Mouse (Mus musculus) midbrain, embryonic 14.5 days (tissue): Measurements from ENCODE around the gene Rab27a. TPM values are rescaled to one million over a fixed set of nuclear protein-coding genes. Genes with fewer than 3 reads are reported as not detected.
"Not testable (repeated sequence)": the region's sequence is repeated elsewhere in the genome, so short reads cannot be mapped to it uniquely, and the experiment has no call there.

ENCODE experiments used
- ATAC-seq: fragments of 200-750 bp; cut with Nextera tagmentation; 2 replicates; pipeline ENCODE4 v1.8.0; 2017; ENCODE audit warnings: moderate number of reproducible peaks, moderate library complexity; ENCODE audit not compliant: low FRiP score, low TSS enrichment
- DNase-seq: peaks from one replicate; pipeline ENCODE4 v3.0.0-alpha.2; 2015
- H3K27ac ChIP-seq: fragments of 300-500 bp; sonication (generic); replicated peaks from 2 replicates; pipeline ENCODE4 v1.5.1; 2014; ENCODE audit warnings: mild to moderate bottlenecking, low read depth, low read length, moderate library complexity
- H3K27me3 ChIP-seq: fragments of 300-500 bp; sonication (generic); 2 replicates; pipeline ENCODE4 v1.6.1; 2014; ENCODE audit warnings: low read length, control low read depth, mixed read lengths; ENCODE audit not compliant: control insufficient read depth, insufficient read depth
- H3K36me3 ChIP-seq: fragments of 300-500 bp; sonication (generic); 2 replicates; pipeline ENCODE4 v1.6.1; 2014; ENCODE audit warnings: low read length, control low read depth; ENCODE audit not compliant: control insufficient read depth, insufficient read depth
- H3K4me1 ChIP-seq: fragments of 300-500 bp; sonication (generic); 2 replicates; pipeline ENCODE4 v1.6.1; 2014; ENCODE audit warnings: mild to moderate bottlenecking, antibody characterized with exemption, low read length, control low read depth; ENCODE audit not compliant: control insufficient read depth, insufficient read depth
- H3K4me2 ChIP-seq: fragments of 300-500 bp; sonication (generic); 2 replicates; pipeline ENCODE4 v1.6.1; 2014; ENCODE audit warnings: mild to moderate bottlenecking, low read length, moderate library complexity
- H3K4me3 ChIP-seq: fragments of 300-500 bp; sonication (generic); replicated peaks from 2 replicates; pipeline ENCODE4 v1.5.1; 2014; ENCODE audit warnings: low read depth, low read length
- H3K9ac ChIP-seq: fragments of 300-500 bp; sonication (generic); replicated peaks from 2 replicates; pipeline ENCODE4 v1.6.1; 2014; ENCODE audit warnings: mild to moderate bottlenecking, low read length, moderate library complexity
- H3K9me3 ChIP-seq: fragments of 300-500 bp; sonication (generic); 2 replicates; pipeline ENCODE4 v1.6.1; 2016; ENCODE audit warnings: low read length, control low read depth, mixed read lengths; ENCODE audit not compliant: control insufficient read depth
- WGBS: fragments of 180-500 bp; shearing (Covaris S2); extraction: QIAGEN DNeasy Blood & Tissue Kit; methylation state at CpG from one replicate; pipeline ENCODE4 v1.1.7; 2014; 5-methylcytosine and 5-hydroxymethylcytosine counted together
- polyA plus RNA-seq: library from polyadenylated mRNA; unstranded; fragments of >200 nt; fragmentation: Nextera tagmentation; extraction: Ambion mirVana; gene quantifications from 2 replicates; pipeline ENCODE4 v1.2.1, GENCODE M21; 2014

Gene Rab27a
- polyA plus RNA-seq, 1 experiment from 2014 or later = 0.74 TPM

DNA sequence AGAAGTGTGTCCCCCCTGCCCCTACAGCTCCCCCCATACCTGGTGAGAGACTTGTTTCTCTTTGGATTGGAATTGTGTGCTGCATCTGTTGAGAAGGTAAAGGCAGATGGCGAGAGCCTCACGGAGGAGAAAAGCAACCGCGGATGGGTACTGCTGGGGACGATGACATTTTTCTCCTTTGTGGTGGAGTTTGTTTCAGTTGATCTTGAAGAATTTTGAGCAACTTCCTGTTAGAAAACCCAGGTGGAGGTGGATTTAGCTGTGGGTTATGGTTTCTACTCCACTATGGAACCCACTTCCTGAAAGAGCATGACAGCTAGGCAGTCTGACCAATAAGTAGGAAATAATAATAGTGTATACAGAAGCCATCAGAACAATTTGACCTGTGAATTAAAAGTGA lies 28.5 kb downstream of the Rab27a start:
- no peaks in the 10 kb centered on the region for H3K36me3 ChIP-seq
- H3K9ac ChIP-seq = no peak overlapping the region
- H3K9me3 ChIP-seq = no peaks in the 10 kb centered on the region
- DNase-seq (no peak), ATAC-seq (no peak)
- no peak overlapping the region for H3K27ac ChIP-seq
- no peak overlapping the region for H3K4me3 ChIP-seq
- no peaks in the 10 kb centered on the region for H3K4me1 ChIP-seq
- no peaks in the 10 kb centered on the region for H3K27me3 ChIP-seq
- no peak overlapping the region for H3K4me2 ChIP-seq
- 94% methylated on average over 5 of the region's 5 CpGs for WGBS

DNA sequence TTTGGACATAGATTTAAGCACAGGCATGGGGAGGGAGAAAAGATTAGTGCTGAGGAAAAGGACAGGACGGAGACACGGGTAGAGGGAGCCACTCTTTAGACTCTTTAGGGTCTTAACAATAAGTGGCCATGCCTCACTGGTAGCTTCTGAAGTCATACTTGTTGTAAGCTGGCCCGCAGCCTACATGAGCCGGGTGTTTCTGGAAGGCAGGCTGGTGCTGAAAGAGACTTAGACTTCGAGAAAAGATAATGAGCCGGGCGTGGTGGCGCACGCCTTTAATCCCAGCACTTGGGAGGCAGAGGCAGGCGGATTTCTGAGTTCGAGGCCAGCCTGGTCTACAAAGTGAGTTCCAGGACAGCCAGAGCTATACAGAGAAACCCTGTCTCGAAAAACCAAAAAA lies 34.7 kb downstream of the Rab27a start:
- H3K27ac ChIP-seq, H3K9ac ChIP-seq, H3K4me3 ChIP-seq, H3K27me3 ChIP-seq, H3K36me3 ChIP-seq, ATAC-seq, H3K9me3 ChIP-seq, H3K4me1 ChIP-seq, H3K4me2 ChIP-seq, DNase-seq: not testable (repeated sequence)
- 82% methylated on average over 10 of the region's 12 CpGs for WGBS

DNA sequence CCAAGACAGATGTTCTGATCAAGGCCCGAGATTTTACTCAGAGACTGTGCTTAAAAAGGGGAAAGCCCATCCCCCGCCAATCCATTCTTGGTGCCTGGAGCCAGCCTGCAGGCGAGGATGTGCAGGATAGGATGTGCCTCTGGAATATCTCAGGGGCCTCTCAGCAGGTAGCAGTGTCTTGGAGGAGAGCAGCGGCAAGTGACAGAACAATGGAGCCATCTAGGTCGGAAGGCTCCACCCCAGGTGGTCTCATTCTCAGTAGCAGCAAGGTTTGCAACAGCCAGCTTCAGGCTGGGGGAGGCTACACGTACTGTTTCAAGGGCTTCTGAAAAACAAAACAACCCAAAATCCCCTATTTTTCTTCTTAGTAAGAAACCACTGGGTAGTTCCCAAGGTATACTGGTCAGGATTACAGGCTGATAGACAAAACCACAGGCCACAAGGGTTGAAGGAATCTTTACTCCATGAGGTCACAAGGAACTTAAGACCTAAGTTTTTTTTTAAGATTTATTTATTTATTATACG lies 35.2 kb downstream of the Rab27a start:
- 38% methylated on average over 7 of the region's 7 CpGs for WGBS
- H3K9me3 ChIP-seq = no peaks in the 10 kb centered on the region
- no peak overlapping the region for H3K9ac ChIP-seq
- ATAC-seq = no peak
- H3K27ac ChIP-seq = no peak overlapping the region
- H3K4me2 ChIP-seq = no peak overlapping the region
- no peaks in the 10 kb centered on the region for H3K36me3 ChIP-seq
- no peak for DNase-seq
- H3K4me1 ChIP-seq = no peaks in the 10 kb centered on the region
- H3K4me3 ChIP-seq = no peak overlapping the region
- no peaks in the 10 kb centered on the region for H3K27me3 ChIP-seq

DNA sequence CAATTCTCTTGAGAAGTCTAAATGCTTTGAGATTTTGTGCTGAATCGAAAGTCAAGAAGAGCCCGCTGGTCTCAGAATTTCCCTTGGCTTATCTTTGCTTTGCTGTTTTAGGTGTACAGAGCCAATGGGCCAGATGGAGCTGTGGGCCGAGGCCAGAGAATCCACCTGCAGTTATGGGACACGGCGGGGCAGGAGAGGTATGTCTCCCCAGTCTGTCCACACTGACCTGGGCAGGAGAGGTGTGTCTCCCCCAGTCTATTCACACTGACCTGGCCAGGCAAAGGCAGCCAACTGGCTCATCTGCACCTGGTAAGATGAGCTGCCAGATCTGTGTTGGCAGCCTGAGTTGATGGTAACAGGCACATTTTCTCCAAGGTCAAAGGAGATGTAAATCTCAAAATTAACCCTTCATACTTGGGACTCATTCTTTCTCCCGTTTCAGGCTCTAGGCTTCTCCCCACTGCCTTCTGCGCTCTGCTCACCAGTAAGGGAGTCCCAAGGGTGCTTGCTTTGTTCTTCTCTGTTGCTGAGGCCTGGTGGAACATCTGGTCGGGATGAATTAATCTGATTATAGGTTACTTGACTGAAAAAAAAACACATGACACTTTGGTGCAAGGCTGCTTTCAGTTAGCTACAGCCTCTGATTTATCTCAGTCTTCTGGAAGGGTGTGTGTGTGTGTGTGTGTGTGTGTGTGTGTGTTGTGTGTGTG lies 37.8 kb downstream of the Rab27a start:
- no peak for DNase-seq
- WGBS = 74% methylated on average over 8 of the region's 8 CpGs

DNA sequence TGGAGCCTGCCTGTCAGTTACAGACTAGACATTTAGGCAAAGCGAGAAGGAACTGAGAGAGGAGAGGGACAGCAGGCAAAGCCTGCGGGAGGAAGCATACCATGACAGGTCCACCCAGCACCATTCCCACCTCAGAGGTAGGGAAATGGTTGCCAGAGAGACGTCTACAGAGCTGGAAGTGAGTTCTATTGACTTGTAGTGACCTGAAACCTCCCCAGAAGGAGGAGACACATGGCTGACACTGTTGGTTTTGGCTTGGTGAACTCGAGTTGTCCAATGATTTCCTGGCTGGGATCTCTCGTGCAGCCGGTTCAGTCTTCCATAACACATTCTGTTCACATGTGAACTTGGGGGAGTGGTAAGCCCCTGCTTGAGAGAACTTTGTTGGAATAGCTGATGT lies 39.3 kb downstream of the Rab27a start:
- WGBS = 78% methylated on average over 6 of the region's 6 CpGs
- Histone ChIP-seq H3K4me2 (no peak overlapping the region), H3K4me1 (no peaks in the 10 kb centered on the region)

More for the DNA sequence above, 37.8 kb downstream of the Rab27a start:
- H3K4me2 ChIP-seq = no peak overlapping the region
- no peaks in the 10 kb centered on the region for H3K36me3 ChIP-seq
- H3K27ac ChIP-seq = no peak overlapping the region
- no peaks in the 10 kb centered on the region for H3K27me3 ChIP-seq
- no peak for ATAC-seq
- H3K9ac ChIP-seq = no peak overlapping the region
- H3K9me3 ChIP-seq = no peaks in the 10 kb centered on the region
- H3K4me1 ChIP-seq = no peaks in the 10 kb centered on the region
- H3K4me3 ChIP-seq = no peak overlapping the region

DNA sequence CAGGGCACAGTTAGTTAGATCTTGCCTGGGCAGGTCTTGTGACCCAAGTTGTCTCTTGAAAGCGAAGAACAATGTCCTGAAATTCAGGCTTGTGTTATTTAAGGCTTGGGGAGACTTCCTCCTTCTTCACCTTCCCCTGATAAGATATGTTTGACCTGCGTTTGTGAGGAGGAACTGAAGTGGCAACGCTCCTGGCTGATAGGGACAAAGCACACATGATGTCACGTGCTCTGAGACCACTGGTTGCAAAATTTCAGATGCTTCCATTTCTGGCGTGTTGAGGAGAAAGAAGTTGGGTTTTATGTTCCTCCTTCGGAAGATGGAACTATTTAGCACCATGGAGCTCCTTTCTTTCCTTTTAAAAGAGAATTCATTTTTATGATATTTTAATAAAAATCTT lies 41.2 kb downstream of the Rab27a start:
- H3K4me1 ChIP-seq = no peaks in the 10 kb centered on the region
- H3K27me3 ChIP-seq = no peaks in the 10 kb centered on the region
- no peak overlapping the region for H3K9ac ChIP-seq
- H3K4me2 ChIP-seq = no peak overlapping the region
- no peak overlapping the region for H3K27ac ChIP-seq
- no peak for ATAC-seq
- H3K9me3 ChIP-seq = no peaks in the 10 kb centered on the region
- DNase-seq = no peak
- H3K4me3 ChIP-seq = no peak overlapping the region
- 88% methylated on average over 6 of the region's 6 CpGs for WGBS
- H3K36me3 ChIP-seq = no peaks in the 10 kb centered on the region

More for the DNA sequence above, 39.3 kb downstream of the Rab27a start:
- Histone ChIP-seq H3K36me3 (no peaks in the 10 kb centered on the region), H3K9ac (no peak overlapping the region), H3K9me3 (no peaks in the 10 kb centered on the region), H3K27ac (no peak overlapping the region), H3K4me3 (no peak overlapping the region), H3K27me3 (no peaks in the 10 kb centered on the region)
- ATAC-seq (no peak), DNase-seq (no peak)

DNA sequence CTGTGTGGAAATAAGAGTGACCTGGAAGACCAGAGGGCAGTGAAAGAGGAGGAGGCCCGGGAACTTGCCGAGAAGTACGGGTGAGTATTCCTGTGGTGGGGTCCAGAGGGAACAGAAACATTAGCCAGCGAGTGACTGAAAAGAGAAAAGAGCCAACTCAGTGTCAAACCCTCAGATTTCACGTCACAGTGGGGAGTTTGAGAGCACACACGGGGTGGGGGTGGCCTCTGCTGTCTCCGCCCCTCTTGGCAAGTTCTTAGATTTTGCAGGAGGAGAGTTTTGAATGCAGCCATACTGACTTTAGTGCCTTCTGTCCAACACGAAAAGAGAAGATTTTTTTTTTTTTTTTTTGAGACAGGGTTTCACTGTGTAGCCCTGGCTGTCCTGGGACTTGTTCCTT lies 42.5 kb downstream of the Rab27a start:
- no peaks in the 10 kb centered on the region for H3K9me3 ChIP-seq
- DNase-seq (no peak), ATAC-seq (no peak)
- no peaks in the 10 kb centered on the region for H3K4me1 ChIP-seq
- no peak overlapping the region for H3K4me2 ChIP-seq
- H3K27ac ChIP-seq = no peak overlapping the region
- no peak overlapping the region for H3K9ac ChIP-seq
- H3K36me3 ChIP-seq = no peaks in the 10 kb centered on the region
- H3K27me3 ChIP-seq = no peaks in the 10 kb centered on the region
- no peak overlapping the region for H3K4me3 ChIP-seq
- WGBS = 61% methylated on average over 8 of the region's 8 CpGs

DNA sequence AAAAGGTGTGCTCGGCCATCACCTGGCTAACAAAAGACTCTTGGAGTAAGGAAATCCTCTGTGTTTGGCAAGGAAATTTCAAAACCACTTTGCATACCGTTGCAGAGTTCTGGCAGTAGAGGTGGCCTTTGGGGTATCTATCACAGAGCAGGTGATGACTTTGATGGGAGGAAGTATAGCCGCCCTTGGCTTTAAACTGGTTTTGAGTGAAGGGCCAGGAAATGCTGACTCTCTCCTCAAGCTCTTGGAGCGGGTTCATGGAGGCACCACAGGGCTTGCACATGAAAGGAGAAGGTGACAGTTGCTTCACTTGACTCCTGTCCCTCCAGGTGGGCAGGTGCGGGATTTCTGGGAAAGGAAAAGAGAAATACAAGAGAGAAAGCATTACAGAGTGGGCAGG lies 42.9 kb downstream of the Rab27a start:
- Histone ChIP-seq H3K4me2 (no peak overlapping the region), H3K9ac (no peak overlapping the region), H3K4me3 (no peak overlapping the region), H3K9me3 (no peaks in the 10 kb centered on the region), H3K27me3 (no peaks in the 10 kb centered on the region), H3K36me3 (no peaks in the 10 kb centered on the region), H3K27ac (no peak overlapping the region), H3K4me1 (no peaks in the 10 kb centered on the region)
- ATAC-seq = no peak
- DNase-seq = no peak
- WGBS = 84% methylated on average over 5 of the region's 5 CpGs

DNA sequence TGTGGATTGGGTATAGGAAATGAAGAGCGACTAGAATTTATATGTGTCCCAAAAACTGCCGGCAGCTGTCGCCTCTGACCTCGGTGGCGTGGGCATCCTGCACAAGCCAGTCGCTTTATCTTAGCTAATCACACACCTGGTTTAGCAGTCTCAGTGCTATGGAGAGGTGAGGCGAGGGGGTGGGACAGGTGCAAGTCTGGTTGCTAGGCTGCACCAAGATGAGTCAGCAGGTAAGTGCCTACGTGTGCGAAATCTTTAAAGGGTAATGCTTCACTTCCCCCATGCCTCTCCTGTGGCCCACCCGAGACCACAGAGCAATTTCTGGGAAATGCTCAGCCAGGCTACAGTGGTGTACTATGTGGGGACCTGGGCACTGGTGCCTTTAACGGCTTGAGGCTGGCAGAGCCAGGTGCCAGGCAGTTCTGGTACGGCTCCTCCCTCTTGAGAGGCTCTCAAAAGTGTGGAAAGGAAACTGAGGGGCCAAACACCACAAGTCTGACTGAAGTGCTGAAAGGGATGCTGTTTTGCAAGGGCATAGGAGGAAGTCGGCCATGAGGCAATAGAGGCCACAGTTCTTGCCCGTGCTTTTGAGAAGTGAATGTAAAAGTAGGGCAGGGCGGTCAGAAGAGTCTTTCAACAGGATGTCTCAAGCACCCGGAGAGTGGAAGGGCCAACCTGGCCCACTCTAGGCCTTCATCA lies 44.7 kb downstream of the Rab27a start:
- Histone ChIP-seq H3K9ac (no peak overlapping the region), H3K27ac (no peak overlapping the region), H3K9me3 (no peaks in the 10 kb centered on the region), H3K4me3 (no peak overlapping the region), H3K4me2 (no peak overlapping the region), H3K27me3 (no peaks in the 10 kb centered on the region), H3K36me3 (no peaks in the 10 kb centered on the region), H3K4me1 (no peaks in the 10 kb centered on the region)
- ATAC-seq (no peak), DNase-seq (no peak)
- 81% methylated on average over 16 of the region's 16 CpGs for WGBS
